Mouse (Mus musculus) liver, postnatal 0 days (tissue): ENCODE data around the gene P3h3. TPM values are rescaled to one million over a fixed set of nuclear protein-coding genes. Genes with fewer than 3 reads are reported as not detected.

ENCODE experiments used
- ATAC-seq: fragments of 200-750 bp; cut with Nextera tagmentation; 2 replicates; pipeline ENCODE4 v1.8.0; 2017; ENCODE audit warnings: mild to moderate bottlenecking, moderate library complexity
- DNase-seq: peaks from one replicate; pipeline ENCODE4 v3.0.0-alpha.2; 2016
- H3K27ac ChIP-seq: fragments of 300-500 bp; sonication (generic); 2 replicates; pipeline ENCODE4 v1.5.1; 2014; ENCODE audit warnings: antibody characterized with exemption, moderate library complexity, mild to moderate bottlenecking, low read depth
- H3K27me3 ChIP-seq: fragments of 300-500 bp; sonication (generic); 2 replicates; pipeline ENCODE4 v1.6.1; 2014; ENCODE audit warnings: low read length, control low read depth, mixed read lengths; ENCODE audit not compliant: insufficient read depth
- H3K36me3 ChIP-seq: fragments of 300-500 bp; sonication (generic); replicated peaks from 2 replicates; pipeline ENCODE4 v1.6.1; 2014; ENCODE audit warnings: mild to moderate bottlenecking, control low read depth, low read length, moderate library complexity, mixed read lengths; ENCODE audit not compliant: insufficient read depth
- H3K4me1 ChIP-seq: fragments of 300-500 bp; sonication (generic); 2 replicates; pipeline ENCODE4 v1.6.1; 2014; ENCODE audit warnings: antibody characterized with exemption, mild to moderate bottlenecking, control low read depth; ENCODE audit not compliant: insufficient read depth
- H3K4me2 ChIP-seq: fragments of 300-500 bp; sonication (generic); 2 replicates; pipeline ENCODE4 v1.6.1; 2014; ENCODE audit warnings: low read depth, mild to moderate bottlenecking, low read length, moderate library complexity, mixed read lengths
- H3K4me3 ChIP-seq: fragments of 300-500 bp; sonication (generic); 2 replicates; pipeline ENCODE4 v1.5.1; 2014; ENCODE audit warnings: low read depth, low read length
- H3K9ac ChIP-seq: fragments of 300-500 bp; sonication (generic); replicated peaks from 2 replicates; pipeline ENCODE4 v1.6.1; 2014; ENCODE audit warnings: mild to moderate bottlenecking, moderate library complexity
- H3K9me3 ChIP-seq: fragments of 300-500 bp; sonication (generic); 2 replicates; pipeline ENCODE4 v1.6.1; 2016; ENCODE audit warnings: mild to moderate bottlenecking, control low read depth, low read length, mixed read lengths
- CTCF ChIP-seq: sonication (generic); IDR thresholded peaks from 2 replicates; pipeline ENCODE4 v1.5.1; 2016; ENCODE audit warnings: antibody characterized with exemption, low read depth
- EP300 ChIP-seq: IDR thresholded peaks from 2 replicates; pipeline ENCODE4 v1.6.1; 2016; ENCODE audit warnings: antibody characterized with exemption, low read depth, mild to moderate bottlenecking
- WGBS: fragments of 180-500 bp; shearing (Covaris S2); extraction: QIAGEN DNeasy Blood & Tissue Kit; methylation state at CpG from one replicate; pipeline ENCODE4 v1.1.7; 2014; ENCODE audit not compliant: insufficient replicate concordance; 5-methylcytosine and 5-hydroxymethylcytosine counted together
- polyA plus RNA-seq: library from polyadenylated mRNA; unstranded; fragments of >200 nt; fragmentation: Nextera tagmentation; extraction: Ambion mirVana; gene quantifications from 2 replicates; pipeline ENCODE4 v1.2.1, GENCODE M21; 2015

The P3h3 gene
- polyA plus RNA-seq, 1 experiment from 2014 or later = 0.80 TPM

GRCm38 (mm10) chr6:124874348-124874747 is 16.8 kb upstream of the P3h3 start:
- Histone ChIP-seq H3K4me2 (no peak overlapping the region), H3K36me3 (no peaks in the 10 kb centered on the region), H3K9me3 (no peaks in the 10 kb centered on the region), H3K27ac (no peak overlapping the region), H3K27me3 (no peaks in the 10 kb centered on the region), H3K9ac (no peak overlapping the region), H3K4me3 (no peak overlapping the region), H3K4me1 (no peaks in the 10 kb centered on the region)
- no peak for DNase-seq
- TF ChIP-seq CTCF = no peak
- TF ChIP-seq EP300 = no peak
- 29% methylated on average over 2 of the region's 3 CpGs for WGBS
- ATAC-seq = no peak

GRCm38 (mm10) chr6:124866560-124866959 is 9.0 kb upstream of the P3h3 start:
- peaks cover 9% of the 10 kb centered on the region for H3K4me1 ChIP-seq
- ATAC-seq (no peak), DNase-seq (no peak)
- H3K4me3 ChIP-seq = no peak overlapping the region
- no peak overlapping the region for H3K9ac ChIP-seq
- 71% methylated on average over 6 of the region's 7 CpGs for WGBS
- H3K36me3 ChIP-seq = no peaks in the 10 kb centered on the region
- TF ChIP-seq CTCF (no peak), EP300 (no peak)
- no peak overlapping the region for H3K4me2 ChIP-seq
- H3K27me3 ChIP-seq = peaks cover 36% of the 10 kb centered on the region
- no peaks in the 10 kb centered on the region for H3K9me3 ChIP-seq
- H3K27ac ChIP-seq = no peak overlapping the region

GRCm38 (mm10) chr6:124865766-124866362 is 8.3 kb upstream of the P3h3 start:
- no peak for DNase-seq
- no peak overlapping the region for H3K9ac ChIP-seq
- no peak overlapping the region for H3K4me3 ChIP-seq
- WGBS = 72% methylated on average over 17 of the region's 18 CpGs
- no peak for TF ChIP-seq CTCF
- no peak for TF ChIP-seq EP300
- no peaks in the 10 kb centered on the region for H3K9me3 ChIP-seq
- peaks cover 43% of the 10 kb centered on the region for H3K27me3 ChIP-seq
- H3K36me3 ChIP-seq = no peaks in the 10 kb centered on the region
- no peak overlapping the region for H3K27ac ChIP-seq
- H3K4me1 ChIP-seq = peaks cover 9% of the 10 kb centered on the region
- no peak for ATAC-seq
- no peak overlapping the region for H3K4me2 ChIP-seq

GRCm38 (mm10) chr6:124863658-124864298 is 6.2 kb upstream of the P3h3 start, which contains the start of gene Gpr162:
Gene Gpr162, minus strand, starts transcription at chr6:124863983.
- WGBS = 3% methylated on average over 36 of the region's 43 CpGs
- peak within 1 kb of the TSS; percentile 45 for H3K4me3 ChIP-seq

GRCm38 (mm10) chr6:124863125-124863657 is 5.6 kb upstream of the P3h3 start:
- Histone ChIP-seq H3K36me3 (no peaks in the 10 kb centered on the region), H3K27ac (no peak overlapping the region), H3K9ac (no peak overlapping the region; the same call in 1 of the 2 replicates), H3K4me1 (peaks cover 9% of the 10 kb centered on the region), H3K4me3 (peak overlapping the region; percentile 45), H3K9me3 (no peaks in the 10 kb centered on the region), H3K4me2 (peak overlapping the region; percentile 82), H3K27me3 (peaks cover 64% of the 10 kb centered on the region)
- ATAC-seq (peak; percentile 28; the same call in 1 of the 2 replicates), DNase-seq (no peak)
- 2% methylated on average over 7 of the region's 16 CpGs for whole genome bisulfite sequencing
- TF ChIP-seq EP300 = no peak
- TF ChIP-seq CTCF = no peak

More at GRCm38 (mm10) chr6:124863658-124864298, 6.2 kb upstream of the P3h3 start, which contains the start of gene Gpr162:
- ATAC-seq (peak; percentile 62; the same call in 1 of the 2 replicates), DNase-seq (peak; percentile 64)
- no peak within 1 kb of the TSS for H3K27ac ChIP-seq
- H3K36me3 ChIP-seq = no peaks in the 10 kb centered on the region
- TF ChIP-seq EP300 (no peak), CTCF (0 out of 2 replicates have a peak, but pooled peaks have one; percentile 9)
- H3K9ac ChIP-seq = peak within 1 kb of the TSS; percentile 44
- H3K27me3 ChIP-seq = peaks cover 58% of the 10 kb centered on the region
- H3K4me1 ChIP-seq = peaks cover 9% of the 10 kb centered on the region
- H3K9me3 ChIP-seq = no peaks in the 10 kb centered on the region
- H3K4me2 ChIP-seq = peak within 1 kb of the TSS; percentile 82

GRCm38 (mm10) chr6:124862406-124863124 is 5.0 kb upstream of the P3h3 start:
- Histone ChIP-seq H3K27ac (no peak overlapping the region), H3K36me3 (no peaks in the 10 kb centered on the region), H3K9me3 (no peaks in the 10 kb centered on the region), H3K4me3 (no peak overlapping the region), H3K4me1 (peaks cover 9% of the 10 kb centered on the region), H3K9ac (no peak overlapping the region), H3K27me3 (peaks cover 70% of the 10 kb centered on the region), H3K4me2 (no peak overlapping the region)
- WGBS = 24% methylated on average over 8 of the region's 8 CpGs
- no peak for TF ChIP-seq EP300
- TF ChIP-seq CTCF = no peak
- ATAC-seq (no peak), DNase-seq (no peak)
